Mouse (Mus musculus): ENCODE measurements at regions not wholly inside any gene's neighbourhood (a gene's known extent, or its start where the extent isn't known, plus 50 kb on each side); places are given as distances from the start of the nearest gene placed in this dataset.

DNA sequence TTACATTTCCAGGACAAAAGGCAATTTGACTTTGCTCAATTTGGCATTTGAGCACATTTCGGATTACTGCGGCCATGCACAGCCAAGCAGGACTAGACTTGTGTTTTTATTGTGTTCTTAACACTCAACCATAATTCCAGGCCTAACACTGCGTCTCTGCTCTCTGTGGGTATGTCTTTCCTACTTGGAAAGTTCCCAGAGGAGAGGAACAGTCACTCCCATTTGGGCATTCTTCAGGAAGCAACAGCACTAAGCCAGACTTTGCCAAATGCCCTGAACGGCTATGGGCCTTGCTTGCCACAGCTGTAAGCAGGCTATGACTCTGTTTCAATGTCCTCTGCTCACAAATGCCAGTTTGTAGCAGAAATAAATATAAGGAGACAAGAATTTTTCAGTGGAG is 56.5 kb upstream of the Pdk3 start:
- H3K4me2 ChIP-seq, result no peak overlapping the region
- no peaks in the 10 kb centered on the region for H3K4me1 ChIP-seq (replicated peaks; ENCODE audit: control insufficient read depth, insufficient read depth, low read length)
- no peak overlapping the region for H3K27ac ChIP-seq (ENCODE audit: low read depth, low read length)
- H3K9me3 ChIP-seq (ENCODE audit: control insufficient read depth, low read length), result no peaks in the 10 kb centered on the region
- H3K4me3 ChIP-seq (ENCODE audit: low read depth, low read length), result no peak overlapping the region
- DNase-seq (ENCODE audit: low spot score) (no peak), ATAC-seq (replicated peaks; ENCODE audit: low FRiP score) (no peak)
- no peak overlapping the region for H3K9ac ChIP-seq (ENCODE audit: low read depth, low read length)
- H3K27me3 ChIP-seq (replicated peaks; ENCODE audit: control insufficient read depth, insufficient read depth, low read length), result peaks cover 3% of the 10 kb centered on the region
- no peaks in the 10 kb centered on the region for H3K36me3 ChIP-seq (ENCODE audit: control insufficient read depth, insufficient read depth, low read length)
- WGBS, result 82% methylated on average over 4 of the region's 4 CpGs

DNA sequence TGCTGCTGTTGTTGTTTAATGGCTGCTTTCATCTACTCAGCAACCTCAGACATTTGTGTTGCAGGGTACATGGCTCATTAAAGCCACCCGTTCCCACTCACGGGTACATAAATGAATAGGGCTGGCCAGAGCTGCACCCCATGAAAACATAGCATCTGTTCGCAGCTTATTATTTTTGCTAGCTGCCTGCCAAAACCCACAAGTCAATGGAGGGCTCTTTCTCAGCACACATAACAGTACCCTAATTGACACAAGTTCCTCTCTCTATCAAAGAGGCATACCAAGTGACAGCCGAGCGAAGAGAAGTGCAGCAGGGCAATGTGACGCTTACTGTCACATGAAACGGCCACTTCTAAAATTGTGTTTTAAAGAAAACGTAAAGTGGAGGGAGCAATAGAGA is 57.0 kb upstream of the Pdk3 start:
- DNase-seq (ENCODE audit: low spot score) (no peak), ATAC-seq (replicated peaks; ENCODE audit: low FRiP score) (no peak)
- Histone ChIP-seq H3K4me3 (ENCODE audit: low read depth, low read length) (peak overlapping the region; percentile 24; the same call in 1 of the 2 replicates), H3K27me3 (replicated peaks; ENCODE audit: control insufficient read depth, insufficient read depth, low read length) (peaks cover 3% of the 10 kb centered on the region), H3K4me1 (replicated peaks; ENCODE audit: control insufficient read depth, insufficient read depth, low read length) (no peaks in the 10 kb centered on the region), H3K9me3 (ENCODE audit: control insufficient read depth, low read length) (no peaks in the 10 kb centered on the region), H3K27ac (ENCODE audit: low read depth, low read length) (no peak overlapping the region), H3K9ac (ENCODE audit: low read depth, low read length) (no peak overlapping the region), H3K36me3 (ENCODE audit: control insufficient read depth, insufficient read depth, low read length) (no peaks in the 10 kb centered on the region), H3K4me2 (no peak overlapping the region)
- 90% methylated on average over 8 of the region's 8 CpGs for WGBS

DNA sequence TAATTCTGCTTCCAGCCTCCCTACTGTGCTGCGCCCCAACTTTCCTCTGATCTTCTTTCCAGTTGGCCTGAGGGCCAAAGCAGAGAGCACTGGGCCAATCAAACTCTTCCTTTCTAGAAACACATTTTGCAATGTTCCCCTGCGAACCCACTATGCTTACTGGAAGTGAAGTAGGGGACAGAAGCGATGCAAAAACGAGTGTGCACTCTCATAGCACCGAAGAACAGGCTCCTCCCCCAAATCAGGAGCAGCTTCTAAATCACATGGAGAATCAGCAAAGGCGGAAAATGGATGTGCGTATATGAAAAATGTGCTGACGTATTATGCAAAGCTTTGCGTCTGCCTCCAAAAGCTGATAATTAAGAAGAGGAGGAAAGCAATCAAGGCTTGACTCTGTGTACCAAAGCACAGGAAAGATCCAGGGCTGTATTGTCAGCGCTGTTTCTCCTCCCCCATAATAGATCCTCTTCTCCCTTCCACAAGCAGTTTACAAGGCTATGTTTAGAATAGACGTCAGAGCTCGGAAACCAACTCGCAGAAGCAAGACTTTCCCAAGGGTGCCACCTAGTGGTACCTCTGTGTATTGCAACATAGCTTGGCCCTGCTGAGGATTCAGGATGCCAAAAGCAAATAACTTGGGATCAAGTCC is 57.5 kb upstream of the Pdk3 start:
- H3K4me1 ChIP-seq (replicated peaks; ENCODE audit: control insufficient read depth, insufficient read depth, low read length), result no peaks in the 10 kb centered on the region
- WGBS, result 41% methylated on average over 13 of the region's 13 CpGs

DNA sequence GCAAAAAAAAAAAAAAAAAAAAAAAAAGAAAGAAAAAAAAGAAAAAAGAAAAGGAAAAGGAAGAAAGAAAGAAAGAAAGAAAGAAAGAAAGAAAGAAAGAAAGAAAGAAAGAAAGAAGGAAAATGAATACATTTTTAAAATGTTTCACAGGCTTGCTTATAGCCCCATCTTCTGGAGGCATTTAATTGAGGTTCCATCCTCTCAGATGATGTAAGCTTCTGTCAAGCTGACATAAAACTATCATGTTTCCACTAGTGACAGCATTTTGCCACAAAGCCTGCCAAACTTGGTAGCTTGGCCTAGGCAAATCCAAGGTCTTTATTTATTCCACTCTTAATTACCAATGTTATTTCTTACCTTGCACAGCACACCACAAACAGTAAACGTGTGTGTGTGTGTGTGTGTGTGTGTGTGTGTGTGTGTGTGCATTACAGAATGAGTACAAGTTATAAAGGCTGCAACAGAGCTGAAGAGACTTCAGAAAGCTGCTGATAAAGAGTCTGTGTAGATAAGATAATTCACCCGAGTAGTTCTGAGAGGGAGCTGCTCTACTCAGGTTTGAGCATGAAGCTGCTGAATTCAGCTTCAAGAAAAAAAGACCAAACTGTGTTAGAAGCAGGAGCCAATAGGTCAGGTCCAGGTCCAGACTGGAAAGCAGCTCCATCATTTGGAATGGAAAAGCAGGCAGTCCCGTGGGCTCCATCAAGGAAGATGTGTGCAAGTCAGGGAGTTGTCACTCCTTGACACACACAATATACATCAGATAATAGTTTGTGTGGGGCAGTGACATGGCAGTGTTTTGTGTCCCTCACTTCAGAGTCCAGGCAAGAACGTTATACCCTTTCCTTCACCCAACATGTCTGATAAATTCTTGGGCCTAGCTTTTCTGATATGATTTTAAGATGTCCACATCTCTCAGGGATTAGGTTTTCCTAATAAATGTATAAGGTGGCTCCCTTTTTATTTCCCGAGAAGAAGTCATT is 65.1 kb upstream of the Pdk3 start:
- H3K4me2 ChIP-seq, result no peak overlapping the region
- H3K36me3 ChIP-seq (ENCODE audit: control insufficient read depth, insufficient read depth, low read length), result no peaks in the 10 kb centered on the region
- H3K27me3 ChIP-seq (replicated peaks; ENCODE audit: control insufficient read depth, insufficient read depth, low read length), result peaks cover 5% of the 10 kb centered on the region; the same call in 1 of the 2 replicates
- 44% methylated on average over 5 of the region's 5 CpGs for WGBS
- peak overlapping the region; percentile 23; the same call in 1 of the 2 replicates for H3K27ac ChIP-seq (ENCODE audit: low read depth, low read length)
- H3K9ac ChIP-seq (ENCODE audit: low read depth, low read length), result no peak overlapping the region
- H3K9me3 ChIP-seq (ENCODE audit: control insufficient read depth, low read length), result no peaks in the 10 kb centered on the region
- no peak for DNase-seq (ENCODE audit: low spot score)
- no peak overlapping the region for H3K4me3 ChIP-seq (ENCODE audit: low read depth, low read length)
- peak; percentile 90 for ATAC-seq (replicated peaks; ENCODE audit: low FRiP score)
- no peaks in the 10 kb centered on the region for H3K4me1 ChIP-seq (replicated peaks; ENCODE audit: control insufficient read depth, insufficient read depth, low read length)

More for the DNA sequence above, 57.5 kb upstream of the Pdk3 start:
- no peak overlapping the region for H3K27ac ChIP-seq (ENCODE audit: low read depth, low read length)
- H3K4me3 ChIP-seq (ENCODE audit: low read depth, low read length), result peak overlapping the region; percentile 24; the same call in 1 of the 2 replicates
- no peaks in the 10 kb centered on the region for H3K36me3 ChIP-seq (ENCODE audit: control insufficient read depth, insufficient read depth, low read length)
- DNase-seq (ENCODE audit: low spot score), result peak; percentile 57
- H3K9ac ChIP-seq (ENCODE audit: low read depth, low read length), result no peak overlapping the region
- ATAC-seq (replicated peaks; ENCODE audit: low FRiP score), result no peak; the same call in 1 of the 2 replicates
- H3K9me3 ChIP-seq (ENCODE audit: control insufficient read depth, low read length), result no peaks in the 10 kb centered on the region
- peak overlapping the region; percentile 51 for H3K4me2 ChIP-seq
- peaks cover 3% of the 10 kb centered on the region for H3K27me3 ChIP-seq (replicated peaks; ENCODE audit: control insufficient read depth, insufficient read depth, low read length)

DNA sequence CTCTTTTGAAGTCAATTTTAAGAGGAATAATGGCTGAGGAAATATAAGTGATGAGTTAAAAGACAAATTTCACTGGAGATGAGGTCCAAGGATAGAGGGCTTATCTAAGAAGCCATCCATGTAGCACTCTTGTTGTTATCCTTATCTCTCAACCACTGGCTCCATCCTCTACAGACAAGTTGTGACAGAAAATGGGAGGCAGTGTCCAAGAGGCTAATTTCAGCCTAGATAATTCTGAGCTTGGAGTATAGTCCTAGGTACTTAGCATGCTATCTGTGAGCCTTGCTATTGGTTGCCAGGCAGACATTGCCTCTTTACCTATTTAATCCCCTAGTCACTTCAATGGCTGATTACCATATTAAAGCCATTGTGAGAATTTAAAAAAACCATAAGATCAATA is 65.2 kb upstream of the AU015836 start:
- Histone ChIP-seq H3K4me1 (replicated peaks; ENCODE audit: control insufficient read depth, insufficient read depth, low read length) (no peaks in the 10 kb centered on the region), H3K9ac (ENCODE audit: low read depth, low read length) (no peak overlapping the region), H3K27ac (ENCODE audit: low read depth, low read length) (no peak overlapping the region), H3K27me3 (replicated peaks; ENCODE audit: control insufficient read depth, insufficient read depth, low read length) (0 out of 2 replicates have a peak, but pooled peaks cover 3% of the 10 kb centered on the region), H3K36me3 (ENCODE audit: control insufficient read depth, insufficient read depth, low read length) (no peaks in the 10 kb centered on the region), H3K4me3 (ENCODE audit: low read depth, low read length) (no peak overlapping the region), H3K9me3 (ENCODE audit: control insufficient read depth, low read length) (no peaks in the 10 kb centered on the region), H3K4me2 (no peak overlapping the region)
- DNase-seq (ENCODE audit: low spot score), result no peak
- ATAC-seq (replicated peaks; ENCODE audit: low FRiP score), result no peak; the same call in 1 of the 2 replicates

DNA sequence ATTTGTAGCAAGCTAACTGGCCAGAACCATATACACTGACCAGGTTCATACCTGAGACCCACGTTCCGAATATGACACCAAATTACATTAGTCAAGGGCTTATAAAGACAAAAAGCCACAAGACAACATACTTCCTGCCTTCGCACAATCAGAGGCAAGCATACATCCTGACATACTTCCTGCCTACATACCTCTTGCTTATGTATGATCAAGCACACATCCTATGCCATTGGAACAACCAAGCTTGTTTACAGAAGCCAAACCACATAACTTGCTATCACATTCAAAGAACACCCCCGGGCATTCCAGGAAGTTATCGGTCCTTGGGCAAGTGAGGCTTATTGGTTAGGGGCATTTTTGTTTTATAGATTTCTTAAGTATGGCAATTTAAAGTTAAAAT is 62.9 kb upstream of the AU015836 start:
- H3K36me3 ChIP-seq (ENCODE audit: control insufficient read depth, insufficient read depth, low read length), result no peaks in the 10 kb centered on the region
- no peak overlapping the region for H3K4me2 ChIP-seq
- DNase-seq (ENCODE audit: low spot score) (no peak), ATAC-seq (replicated peaks; ENCODE audit: low FRiP score) (peak; percentile 56; the same call in 1 of the 2 replicates)
- H3K27me3 ChIP-seq (replicated peaks; ENCODE audit: control insufficient read depth, insufficient read depth, low read length), result no peaks in the 10 kb centered on the region
- no peak overlapping the region for H3K27ac ChIP-seq (ENCODE audit: low read depth, low read length)
- no peaks in the 10 kb centered on the region for H3K4me1 ChIP-seq (replicated peaks; ENCODE audit: control insufficient read depth, insufficient read depth, low read length)
- H3K9me3 ChIP-seq (ENCODE audit: control insufficient read depth, low read length), result no peaks in the 10 kb centered on the region
- H3K9ac ChIP-seq (ENCODE audit: low read depth, low read length), result no peak overlapping the region
- no peak overlapping the region for H3K4me3 ChIP-seq (ENCODE audit: low read depth, low read length)
- 49% methylated on average over 5 of the region's 5 CpGs for WGBS

DNA sequence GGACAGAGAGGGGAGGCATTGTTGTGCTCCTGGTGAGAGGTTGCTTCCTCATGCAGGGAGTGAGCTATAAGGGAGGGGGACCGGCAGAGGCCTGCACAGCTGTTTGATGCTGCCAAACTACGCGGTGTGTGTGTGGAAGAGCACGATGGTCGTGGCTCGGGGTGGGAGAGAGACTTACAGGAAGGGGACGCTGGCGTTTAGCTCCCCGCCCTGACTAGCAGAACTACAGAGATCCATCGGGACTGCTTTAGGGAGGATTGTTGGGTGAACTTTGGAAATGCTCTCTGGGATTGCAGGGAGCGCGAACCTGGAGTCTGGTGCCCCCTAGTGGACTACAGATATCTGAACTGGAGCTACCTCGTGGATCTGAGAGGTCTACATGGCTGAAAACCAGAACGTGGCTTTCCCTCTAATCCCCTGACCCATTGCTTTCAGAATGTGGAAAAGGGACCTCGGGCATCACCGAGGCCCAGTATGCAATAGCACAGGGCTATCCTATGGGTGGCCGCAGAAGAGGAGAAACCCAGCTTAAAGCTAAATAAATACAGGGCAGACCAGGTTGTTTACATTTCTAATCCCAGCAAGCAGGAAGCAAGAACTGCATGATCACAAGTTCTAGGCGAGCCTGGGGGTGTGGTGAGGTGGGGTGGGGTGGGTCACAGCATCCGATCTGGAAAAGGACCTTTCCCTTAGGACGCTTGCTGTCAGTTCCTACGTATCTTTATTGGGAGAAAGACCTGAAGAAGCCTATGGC is 57.2 kb upstream of the AU015836 start:
- ATAC-seq (replicated peaks; ENCODE audit: low FRiP score), result peak; percentile 67
- H3K27me3 ChIP-seq (replicated peaks; ENCODE audit: control insufficient read depth, insufficient read depth, low read length), result no peaks in the 10 kb centered on the region
- H3K9me3 ChIP-seq (ENCODE audit: control insufficient read depth, low read length), result no peaks in the 10 kb centered on the region
- WGBS, result 18% methylated on average over 21 of the region's 21 CpGs
- peak; percentile 53 for DNase-seq (ENCODE audit: low spot score)
- no peaks in the 10 kb centered on the region for H3K36me3 ChIP-seq (ENCODE audit: control insufficient read depth, insufficient read depth, low read length)
- H3K4me2 ChIP-seq, result peak overlapping the region; percentile 61
- peak overlapping the region; percentile 21; the same call in 1 of the 2 replicates for H3K4me3 ChIP-seq (ENCODE audit: low read depth, low read length)
- H3K27ac ChIP-seq (ENCODE audit: low read depth, low read length), result no peak overlapping the region
- H3K4me1 ChIP-seq (replicated peaks; ENCODE audit: control insufficient read depth, insufficient read depth, low read length), result no peaks in the 10 kb centered on the region
- H3K9ac ChIP-seq (ENCODE audit: low read depth, low read length), result no peak overlapping the region

DNA sequence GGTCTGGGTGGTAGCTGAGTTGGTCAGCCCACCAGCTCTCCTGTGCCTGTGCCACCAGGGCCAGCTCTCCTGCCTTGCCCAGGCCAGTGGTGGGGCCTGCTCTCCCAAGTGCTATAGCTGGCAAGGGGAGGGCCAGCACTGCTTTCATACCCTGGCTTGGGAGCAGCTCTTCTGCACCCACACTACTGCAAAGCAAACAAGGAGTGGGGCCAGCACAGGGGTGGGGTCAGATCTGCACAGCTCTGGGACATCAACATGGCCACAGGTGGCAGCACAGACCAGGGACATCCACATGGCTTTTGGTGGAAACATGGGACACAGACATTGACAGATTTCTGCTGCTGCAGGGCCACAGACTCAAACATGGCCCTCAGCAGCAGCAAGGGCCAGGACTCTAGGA is 52.9 kb upstream of the AU015836 start:
- ATAC-seq (replicated peaks; ENCODE audit: low FRiP score) (no peak), DNase-seq (ENCODE audit: low spot score) (no peak)
- no peak overlapping the region for H3K4me2 ChIP-seq
- no peak overlapping the region for H3K4me3 ChIP-seq (ENCODE audit: low read depth, low read length)
- H3K9me3 ChIP-seq (ENCODE audit: control insufficient read depth, low read length), result no peaks in the 10 kb centered on the region
- no peaks in the 10 kb centered on the region for H3K36me3 ChIP-seq (ENCODE audit: control insufficient read depth, insufficient read depth, low read length)
- no peak overlapping the region for H3K9ac ChIP-seq (ENCODE audit: low read depth, low read length)
- H3K27me3 ChIP-seq (replicated peaks; ENCODE audit: control insufficient read depth, insufficient read depth, low read length), result no peaks in the 10 kb centered on the region
- H3K4me1 ChIP-seq (replicated peaks; ENCODE audit: control insufficient read depth, insufficient read depth, low read length), result no peaks in the 10 kb centered on the region
- H3K27ac ChIP-seq (ENCODE audit: low read depth, low read length), result no peak overlapping the region
